Mouse (Mus musculus): ENCODE measurements around the gene Kcnab2.

DNA sequence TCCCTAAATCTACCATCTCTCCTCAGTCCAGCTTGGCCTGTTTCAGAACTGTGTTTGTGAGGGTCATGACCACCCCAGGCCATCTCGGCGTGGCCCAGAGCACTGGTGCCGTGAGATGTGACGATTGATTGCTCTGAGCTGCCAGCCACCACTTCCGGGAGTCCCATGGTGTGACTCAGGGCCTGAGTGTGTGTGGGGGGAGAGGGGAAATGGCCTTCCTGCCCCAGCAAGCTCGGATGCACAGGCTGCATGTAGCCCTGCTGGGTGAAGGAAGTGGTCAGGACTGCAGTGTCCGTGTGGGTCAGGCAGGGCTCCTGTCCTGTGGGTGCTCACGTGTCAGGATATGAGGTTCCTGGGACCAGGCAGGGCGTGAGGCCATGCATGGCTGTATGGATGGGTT is 115.5 kb downstream of the Kcnab2 start:
- TF ChIP-seq CTCF (IDR thresholded peaks at IDR 0.05; ENCODE audit: low read depth, low read length) (no peak), POLR2A (IDR thresholded peaks at IDR 0.05; ENCODE audit: extremely low read depth, insufficient read depth, low read length) (no peak)
